Mouse (Mus musculus) liver, embryonic 14.5 days (tissue): ENCODE measurements at regions not wholly inside any gene's neighbourhood (a gene's known extent, or its start where the extent isn't known, plus 50 kb on each side); places are given as distances from the start of the nearest gene placed in this dataset.

Source experiments
- CTCF ChIP-seq: IDR thresholded peaks from 2 replicates; pipeline ENCODE4 v1.5.1; 2016; ENCODE audit warnings: antibody characterized with exemption, low read depth, control low read depth
- EP300 ChIP-seq: IDR thresholded peaks from 2 replicates; pipeline ENCODE4 v1.6.1; 2016; ENCODE audit warnings: antibody characterized with exemption, low read depth

DNA sequence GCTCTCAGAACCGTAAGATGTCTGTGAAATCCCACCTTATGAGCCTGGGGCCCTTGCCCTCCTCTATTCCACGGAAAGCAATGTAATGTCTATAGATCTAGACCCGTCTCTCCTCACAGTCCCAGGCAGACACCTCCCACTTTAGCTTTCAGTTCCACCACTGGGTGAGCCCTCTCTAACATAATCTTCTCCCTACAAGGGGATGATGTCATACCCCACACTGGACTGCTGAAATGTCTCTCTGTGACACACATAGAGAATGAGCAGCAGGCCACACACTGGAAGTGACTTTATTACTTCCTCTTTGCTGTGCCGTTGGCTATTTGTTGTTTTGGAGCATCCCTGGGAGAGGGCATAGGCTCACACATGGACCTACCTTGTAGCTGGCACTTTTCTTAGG, 210.3 kb upstream of the Camk1g start:
- TF ChIP-seq CTCF (no peak), EP300 (no peak)
